Mouse (Mus musculus): ENCODE results near the gene Fam69a. TPM values are rescaled to one million over a fixed set of nuclear protein-coding genes. Genes with fewer than 3 reads are reported as not detected.
"Not testable (repeated sequence)": the region's sequence is repeated elsewhere in the genome, so short reads cannot be mapped to it uniquely, and the experiment has no call there.

Gene Fam69a
- polyA plus RNA-seq, 1 experiment from 2014 or later: 26.0 TPM

- Histone ChIP-seq H3K9me3 (ENCODE audit: control insufficient read depth, low read length) (no peaks in the 10 kb centered on the region), H3K36me3 (ENCODE audit: control insufficient read depth, insufficient read depth, low read length) (no peaks in the 10 kb centered on the region), H3K27ac (ENCODE audit: low read depth, low read length) (no peak overlapping the region), H3K4me1 (ENCODE audit: control insufficient read depth, insufficient read depth, low read length) (no peaks in the 10 kb centered on the region), H3K9ac (ENCODE audit: low read length) (no peak overlapping the region), H3K4me2 (ENCODE audit: low read depth) (no peak overlapping the region), H3K27me3 (ENCODE audit: control insufficient read depth, insufficient read depth, low read length) (no peaks in the 10 kb centered on the region), H3K4me3 (ENCODE audit: low read depth, low read length) (no peak overlapping the region)
- no peak for DNase-seq (ENCODE audit: low spot score)
- 66% methylated on average over 2 of the region's 2 CpGs for WGBS
- ATAC-seq (ENCODE audit: insufficient read depth, low FRiP score, low TSS enrichment): no peak
Observed at GRCm38 (mm10) chr5:107973310-107973709, 13.6 kb downstream of the Fam69a start.

DNA sequence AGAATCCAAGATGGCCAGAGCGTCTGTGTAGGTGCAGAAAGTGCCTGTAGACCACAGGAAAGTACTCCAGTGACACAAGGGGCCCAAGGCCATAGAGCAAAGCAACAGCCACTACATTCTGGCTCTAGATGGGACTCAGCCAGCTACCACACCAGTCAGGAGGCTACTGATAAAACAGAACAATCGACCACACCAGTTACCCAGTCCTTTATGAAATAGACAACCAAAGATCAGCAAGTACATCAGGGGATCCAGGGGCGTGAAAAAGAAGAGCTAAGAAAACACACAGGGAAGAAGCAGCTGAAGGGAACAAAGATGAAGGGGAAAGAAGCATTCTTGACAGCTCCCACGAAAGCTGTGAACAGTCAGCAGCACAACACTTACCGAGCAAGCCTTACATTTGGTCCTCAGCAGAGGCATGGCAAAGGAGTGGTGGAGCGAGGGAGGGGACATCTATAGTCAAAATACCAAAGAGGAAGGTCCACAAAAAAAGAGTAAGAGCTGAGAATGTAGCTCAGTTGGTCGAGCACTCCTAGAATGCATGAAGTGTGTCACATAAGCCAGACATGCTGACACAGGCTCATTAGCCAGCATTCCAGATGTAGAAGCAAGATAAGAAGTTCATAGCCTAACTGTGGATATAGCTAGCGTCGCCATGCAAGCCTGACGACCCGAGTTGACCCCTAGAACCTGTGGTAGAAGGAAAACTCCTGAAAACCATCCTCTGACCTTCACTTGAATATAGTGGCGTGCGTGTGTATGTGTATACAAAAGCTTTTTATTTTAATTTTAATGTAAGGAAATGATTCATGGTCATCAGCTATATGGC is 14.2 kb downstream of the Fam69a start:
- no peak overlapping the region for H3K27ac ChIP-seq (ENCODE audit: low read depth, low read length)
- H3K36me3 ChIP-seq (ENCODE audit: control insufficient read depth, insufficient read depth, low read length): no peaks in the 10 kb centered on the region
- WGBS: 79% methylated on average over 13 of the region's 13 CpGs
- H3K9me3 ChIP-seq (ENCODE audit: control insufficient read depth, low read length): no peaks in the 10 kb centered on the region
- H3K4me2 ChIP-seq (ENCODE audit: low read depth): no peak overlapping the region
- H3K9ac ChIP-seq (ENCODE audit: low read length): no peak overlapping the region
- H3K4me1 ChIP-seq (ENCODE audit: control insufficient read depth, insufficient read depth, low read length): no peaks in the 10 kb centered on the region
- H3K27me3 ChIP-seq (ENCODE audit: control insufficient read depth, insufficient read depth, low read length): no peaks in the 10 kb centered on the region
- DNase-seq (ENCODE audit: low spot score) (no peak), ATAC-seq (ENCODE audit: insufficient read depth, low FRiP score, low TSS enrichment) (no peak)
- no peak overlapping the region for H3K4me3 ChIP-seq (ENCODE audit: low read depth, low read length)

DNA sequence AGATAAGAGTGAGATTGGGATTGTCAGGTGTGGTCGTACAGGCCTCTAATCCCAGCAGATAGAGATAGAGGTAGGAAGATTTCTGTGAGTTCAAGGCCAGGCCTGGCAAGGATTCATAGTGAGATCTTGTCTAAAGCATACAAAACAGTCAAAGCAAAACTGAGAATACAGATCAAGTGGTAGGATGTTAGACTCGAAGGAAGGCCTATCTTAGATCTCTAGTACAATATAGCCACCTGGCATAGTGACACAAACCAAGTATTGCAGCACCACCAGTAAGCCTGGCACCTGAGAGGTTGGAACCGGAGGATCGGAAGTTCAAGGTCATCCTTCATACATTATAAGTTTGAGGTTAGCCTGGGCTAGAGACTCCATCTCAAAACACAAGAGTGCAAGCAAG is 15.8 kb downstream of the Fam69a start:
- no peak overlapping the region for H3K4me3 ChIP-seq (ENCODE audit: low read depth, low read length)
- no peaks in the 10 kb centered on the region for H3K27me3 ChIP-seq (ENCODE audit: control insufficient read depth, insufficient read depth, low read length)
- H3K27ac ChIP-seq (ENCODE audit: low read depth, low read length): no peak overlapping the region
- H3K36me3 ChIP-seq (ENCODE audit: control insufficient read depth, insufficient read depth, low read length): no peaks in the 10 kb centered on the region
- no peak for DNase-seq (ENCODE audit: low spot score)
- no peak for ATAC-seq (ENCODE audit: insufficient read depth, low FRiP score, low TSS enrichment)
- no peak overlapping the region for H3K9ac ChIP-seq (ENCODE audit: low read length)
- no peaks in the 10 kb centered on the region for H3K4me1 ChIP-seq (ENCODE audit: control insufficient read depth, insufficient read depth, low read length)
- no peaks in the 10 kb centered on the region for H3K9me3 ChIP-seq (ENCODE audit: control insufficient read depth, low read length)
- H3K4me2 ChIP-seq (ENCODE audit: low read depth): no peak overlapping the region
- 88% methylated on average over 4 of the region's 4 CpGs for WGBS

- not testable (repeated sequence) for H3K4me1 ChIP-seq (ENCODE audit: control insufficient read depth, insufficient read depth, low read length); H3K4me2 ChIP-seq (ENCODE audit: low read depth); H3K36me3 ChIP-seq (ENCODE audit: control insufficient read depth, insufficient read depth, low read length); H3K9me3 ChIP-seq (ENCODE audit: control insufficient read depth, low read length); H3K27ac ChIP-seq (ENCODE audit: low read depth, low read length); DNase-seq (ENCODE audit: low spot score); H3K4me3 ChIP-seq (ENCODE audit: low read depth, low read length); H3K9ac ChIP-seq (ENCODE audit: low read length); H3K27me3 ChIP-seq (ENCODE audit: control insufficient read depth, insufficient read depth, low read length); ATAC-seq (ENCODE audit: insufficient read depth, low FRiP score, low TSS enrichment)
- 82% methylated on average over 1 of the region's 1 CpGs for WGBS
Observed at GRCm38 (mm10) chr5:107969818-107970217, 17.1 kb downstream of the Fam69a start.

- Histone ChIP-seq H3K27me3 (ENCODE audit: control insufficient read depth, insufficient read depth, low read length) (no peaks in the 10 kb centered on the region), H3K36me3 (ENCODE audit: control insufficient read depth, insufficient read depth, low read length) (no peaks in the 10 kb centered on the region), H3K9ac (ENCODE audit: low read length) (no peak overlapping the region), H3K4me1 (ENCODE audit: control insufficient read depth, insufficient read depth, low read length) (no peaks in the 10 kb centered on the region), H3K4me2 (ENCODE audit: low read depth) (no peak overlapping the region), H3K4me3 (ENCODE audit: low read depth, low read length) (no peak overlapping the region), H3K9me3 (ENCODE audit: control insufficient read depth, low read length) (no peaks in the 10 kb centered on the region), H3K27ac (ENCODE audit: low read depth, low read length) (no peak overlapping the region)
- no peak for DNase-seq (ENCODE audit: low spot score)
- WGBS: 86% methylated on average over 3 of the region's 3 CpGs
- no peak for ATAC-seq (ENCODE audit: insufficient read depth, low FRiP score, low TSS enrichment)
Observed at GRCm38 (mm10) chr5:107968079-107968478, 18.8 kb downstream of the Fam69a start.

DNA sequence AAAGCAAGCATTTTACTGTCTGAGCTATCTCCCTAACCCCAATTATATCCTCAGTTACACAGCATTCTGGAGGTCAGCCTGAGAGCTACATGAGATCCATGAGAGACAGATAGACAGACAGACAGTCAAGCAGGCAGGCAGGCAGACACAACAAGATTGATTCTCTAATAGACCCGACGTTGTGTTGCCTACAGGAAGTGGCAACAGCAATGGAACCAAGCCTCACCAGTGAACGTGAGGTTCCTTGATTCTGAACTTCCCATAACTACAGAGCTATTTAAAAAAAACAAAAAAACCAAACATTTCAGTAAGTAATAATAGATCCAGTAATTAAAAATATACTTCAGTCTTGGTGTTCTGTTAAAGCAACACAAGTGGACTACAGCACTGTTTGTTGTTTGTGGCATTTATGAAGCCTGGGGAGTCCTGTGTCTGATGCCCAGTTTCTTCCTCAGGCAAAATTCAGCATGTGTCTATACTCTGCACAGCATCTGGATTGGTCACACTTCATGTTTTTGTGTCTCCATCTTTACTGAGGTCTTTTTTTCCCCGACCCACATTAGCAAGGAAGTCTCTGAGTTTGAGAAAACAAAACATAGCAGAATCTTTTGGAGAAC is 19.9 kb downstream of the Fam69a start:
- H3K4me3 ChIP-seq (ENCODE audit: low read depth, low read length): no peak overlapping the region
- ATAC-seq (ENCODE audit: insufficient read depth, low FRiP score, low TSS enrichment): no peak
- 80% methylated on average over 4 of the region's 4 CpGs for WGBS

DNA sequence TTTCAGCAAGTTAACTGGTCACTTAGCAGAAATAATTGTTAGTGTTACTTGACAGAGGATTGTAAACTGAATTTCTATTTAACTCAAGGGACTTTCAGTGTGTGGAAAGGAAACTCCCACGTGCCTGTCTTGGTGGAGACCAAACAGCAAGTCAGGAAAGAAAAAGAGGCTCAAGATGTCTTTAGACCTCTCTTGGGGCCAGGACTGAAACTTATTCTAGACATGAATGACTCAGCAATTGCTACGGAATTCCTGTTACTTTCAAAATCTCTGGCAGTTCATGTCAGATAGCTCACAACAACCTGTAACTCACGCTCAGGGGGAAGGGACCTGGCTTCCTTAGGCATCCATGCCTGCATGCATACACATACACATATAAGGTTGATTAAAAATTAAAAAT is 20.7 kb downstream of the Fam69a start:
- ATAC-seq (ENCODE audit: insufficient read depth, low FRiP score, low TSS enrichment): no peak
- Histone ChIP-seq H3K4me2 (ENCODE audit: low read depth) (no peak overlapping the region), H3K36me3 (ENCODE audit: control insufficient read depth, insufficient read depth, low read length) (no peaks in the 10 kb centered on the region), H3K9me3 (ENCODE audit: control insufficient read depth, low read length) (no peaks in the 10 kb centered on the region), H3K9ac (ENCODE audit: low read length) (no peak overlapping the region), H3K4me1 (ENCODE audit: control insufficient read depth, insufficient read depth, low read length) (no peaks in the 10 kb centered on the region), H3K27ac (ENCODE audit: low read depth, low read length) (no peak overlapping the region), H3K4me3 (ENCODE audit: low read depth, low read length) (no peak overlapping the region), H3K27me3 (ENCODE audit: control insufficient read depth, insufficient read depth, low read length) (no peaks in the 10 kb centered on the region)
- 71% methylated on average over 3 of the region's 3 CpGs for WGBS
- no peak for DNase-seq (ENCODE audit: low spot score)

More for the DNA sequence above, 19.9 kb downstream of the Fam69a start:
- DNase-seq (ENCODE audit: low spot score): no peak
- Histone ChIP-seq H3K27me3 (ENCODE audit: control insufficient read depth, insufficient read depth, low read length) (no peaks in the 10 kb centered on the region), H3K36me3 (ENCODE audit: control insufficient read depth, insufficient read depth, low read length) (no peaks in the 10 kb centered on the region), H3K4me1 (ENCODE audit: control insufficient read depth, insufficient read depth, low read length) (no peaks in the 10 kb centered on the region), H3K4me2 (ENCODE audit: low read depth) (no peak overlapping the region), H3K27ac (ENCODE audit: low read depth, low read length) (no peak overlapping the region), H3K9ac (ENCODE audit: low read length) (no peak overlapping the region), H3K9me3 (ENCODE audit: control insufficient read depth, low read length) (no peaks in the 10 kb centered on the region)

- ATAC-seq (ENCODE audit: insufficient read depth, low FRiP score, low TSS enrichment) (no peak), DNase-seq (ENCODE audit: low spot score) (no peak)
- no peak overlapping the region for H3K4me2 ChIP-seq (ENCODE audit: low read depth)
- no peaks in the 10 kb centered on the region for H3K4me1 ChIP-seq (ENCODE audit: control insufficient read depth, insufficient read depth, low read length)
- H3K4me3 ChIP-seq (ENCODE audit: low read depth, low read length): no peak overlapping the region
- no peak overlapping the region for H3K27ac ChIP-seq (ENCODE audit: low read depth, low read length)
- H3K9me3 ChIP-seq (ENCODE audit: control insufficient read depth, low read length): no peaks in the 10 kb centered on the region
- no peak overlapping the region for H3K9ac ChIP-seq (ENCODE audit: low read length)
- 71% methylated on average over 9 of the region's 9 CpGs for WGBS
- H3K27me3 ChIP-seq (ENCODE audit: control insufficient read depth, insufficient read depth, low read length): no peaks in the 10 kb centered on the region
- no peaks in the 10 kb centered on the region for H3K36me3 ChIP-seq (ENCODE audit: control insufficient read depth, insufficient read depth, low read length)
Observed at GRCm38 (mm10) chr5:107965355-107965991, 21.4 kb downstream of the Fam69a start.

Data from neural tube, embryonic 11.5 days (tissue).